Mouse (Mus musculus) T-cell, adult 66 days (primary cell): Measurements from ENCODE around the gene Gcgr. TPM values are rescaled to one million over a fixed set of nuclear protein-coding genes. Genes with fewer than 3 reads are reported as not detected.

Experiments
- total RNA-seq, 2 experiments: library from RNA; stranded (reverse); gene quantifications; 3 replicates in 1 of 2; 4 replicates in 1 of 2; pipeline ENCODE4 v1.2.4; 2023

Gene Gcgr
- total RNA-seq, result not detected

DNA sequence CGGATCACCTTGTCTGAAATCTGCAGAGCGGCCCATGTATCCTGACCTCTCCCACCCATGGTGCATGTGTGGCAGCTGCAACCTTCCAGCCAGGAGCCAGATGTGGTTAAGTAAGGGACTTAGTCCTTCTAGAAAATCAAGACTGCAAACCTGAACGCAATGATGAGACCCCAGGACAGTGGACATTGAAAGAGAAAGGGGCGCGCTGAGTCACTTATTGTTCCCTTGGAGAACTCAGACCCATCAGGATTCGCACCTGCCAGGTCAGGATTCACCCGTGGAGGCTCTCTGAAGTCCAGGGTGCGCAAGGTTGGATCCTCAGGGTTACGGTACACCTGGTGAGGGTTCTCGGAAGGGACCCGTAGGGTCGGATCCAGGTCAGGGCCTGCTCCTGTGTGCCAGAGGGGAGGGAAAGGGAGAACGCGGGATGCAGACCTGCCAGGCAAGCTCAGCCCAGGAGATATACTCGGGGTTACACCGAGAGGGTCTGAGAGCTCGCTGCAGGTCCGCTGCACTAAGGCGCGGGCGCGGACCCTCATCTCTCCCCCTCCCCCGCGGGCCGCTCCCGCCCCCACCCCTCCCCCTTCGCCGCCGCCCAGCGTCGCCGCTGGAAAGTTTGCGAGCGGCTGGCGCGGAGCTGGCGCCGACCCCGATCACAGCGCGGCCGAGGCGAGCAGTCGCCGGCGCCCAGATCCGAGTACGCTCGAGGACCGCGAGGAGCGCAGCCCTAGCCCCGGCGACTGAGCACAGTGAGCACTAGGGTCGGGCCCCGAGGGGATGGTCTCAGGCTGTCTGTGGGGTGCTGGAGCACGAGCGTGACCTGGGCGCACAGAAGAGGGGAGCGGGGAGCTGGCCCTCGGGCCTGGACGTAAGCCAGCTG is at the start of gene Gcgr:
Gcgr (plus strand) TSS at position 615 of the 880 bp plus-strand sequence.

DNA sequence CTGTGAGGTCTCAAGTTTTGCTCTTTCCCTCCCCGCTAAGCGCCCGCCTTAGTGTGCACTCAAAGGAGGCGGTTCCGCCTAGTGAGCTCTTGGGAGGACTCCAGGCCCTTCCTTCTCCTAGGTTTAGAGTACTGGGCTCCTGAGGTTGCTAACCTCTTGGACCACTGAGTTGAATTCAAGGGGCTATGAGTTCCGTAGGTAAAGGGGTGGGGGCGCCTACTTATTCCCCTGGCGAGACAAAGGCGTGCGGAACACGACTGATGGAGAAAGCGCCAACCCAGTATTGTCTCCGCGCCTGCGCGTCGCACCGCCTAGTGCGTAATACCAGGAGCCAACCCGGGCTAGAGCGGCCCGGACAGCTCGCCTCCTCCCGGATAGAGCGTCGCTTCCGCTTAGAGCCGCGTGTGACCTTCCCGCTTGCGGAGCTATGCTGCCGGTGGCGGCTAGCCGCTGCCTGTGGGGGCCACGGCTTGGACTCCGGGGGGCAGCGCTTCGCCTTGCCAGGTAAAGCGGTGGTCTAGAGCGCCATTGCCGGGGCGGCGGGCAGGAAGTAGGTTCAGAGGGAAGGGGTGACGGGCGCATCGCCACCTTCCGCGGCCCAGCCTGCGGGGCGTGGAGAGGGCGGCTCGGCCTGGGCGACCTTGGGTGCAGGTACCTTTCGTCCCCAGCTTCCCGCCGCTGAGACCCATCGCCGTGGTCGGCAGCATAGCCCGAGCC is 46.1 kb upstream of the Gcgr start, which contains the start of gene Mrpl12:
Mrpl12 (plus strand) TSS at position 349 of the 717 bp plus-strand sequence.

DNA sequence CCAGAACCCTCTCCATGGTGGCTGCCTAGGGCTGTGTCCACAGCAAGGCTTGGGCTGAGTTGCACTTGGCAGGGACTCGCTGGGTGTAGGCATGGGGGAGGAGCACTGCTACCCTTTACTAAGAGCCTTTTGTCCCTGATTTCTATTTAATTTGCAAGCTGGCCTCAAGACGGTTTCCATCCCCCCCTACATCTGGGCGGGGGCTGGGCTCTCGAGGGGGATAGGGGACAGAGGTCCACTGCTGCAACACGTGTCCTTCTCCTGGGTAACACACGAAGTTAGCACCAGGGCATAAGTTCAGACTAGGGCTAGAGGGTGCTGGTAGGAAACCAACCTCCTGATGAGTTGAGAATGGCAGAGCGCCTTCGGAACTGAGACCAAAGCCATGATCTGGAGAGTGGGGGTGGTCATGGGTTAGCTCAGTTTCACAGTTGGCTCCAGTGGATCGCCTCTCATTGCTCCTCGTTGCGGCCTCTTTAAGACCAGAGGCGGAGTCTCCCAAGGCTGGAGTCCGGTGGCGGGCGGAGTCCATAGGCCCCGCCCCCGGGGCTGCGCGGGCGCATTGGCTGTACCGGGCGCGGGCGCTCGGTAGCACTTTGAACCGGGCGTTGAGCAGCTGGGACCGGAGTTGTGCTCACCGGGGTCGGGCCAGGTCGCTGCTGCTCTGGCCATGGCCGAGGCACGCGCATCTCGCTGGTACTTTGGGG is 39.0 kb upstream of the Gcgr start, which contains the start of gene Slc25a10:
Slc25a10 (plus strand) TSS at position 524 of the 707 bp plus-strand sequence.

GRCm38 (mm10) chr11:120549168-120549945 is 18.9 kb downstream of the Gcgr start, which contains the start of gene Mcrip1:
TSS of gene Mcrip1 (minus strand) at chr11:120549727.

GRCm38 (mm10) chr11:120550810-120551440 is 20.4 kb downstream of the Gcgr start, which contains the start of gene Ppp1r27:
TSS of gene Ppp1r27 (minus strand) at chr11:120551132.

DNA sequence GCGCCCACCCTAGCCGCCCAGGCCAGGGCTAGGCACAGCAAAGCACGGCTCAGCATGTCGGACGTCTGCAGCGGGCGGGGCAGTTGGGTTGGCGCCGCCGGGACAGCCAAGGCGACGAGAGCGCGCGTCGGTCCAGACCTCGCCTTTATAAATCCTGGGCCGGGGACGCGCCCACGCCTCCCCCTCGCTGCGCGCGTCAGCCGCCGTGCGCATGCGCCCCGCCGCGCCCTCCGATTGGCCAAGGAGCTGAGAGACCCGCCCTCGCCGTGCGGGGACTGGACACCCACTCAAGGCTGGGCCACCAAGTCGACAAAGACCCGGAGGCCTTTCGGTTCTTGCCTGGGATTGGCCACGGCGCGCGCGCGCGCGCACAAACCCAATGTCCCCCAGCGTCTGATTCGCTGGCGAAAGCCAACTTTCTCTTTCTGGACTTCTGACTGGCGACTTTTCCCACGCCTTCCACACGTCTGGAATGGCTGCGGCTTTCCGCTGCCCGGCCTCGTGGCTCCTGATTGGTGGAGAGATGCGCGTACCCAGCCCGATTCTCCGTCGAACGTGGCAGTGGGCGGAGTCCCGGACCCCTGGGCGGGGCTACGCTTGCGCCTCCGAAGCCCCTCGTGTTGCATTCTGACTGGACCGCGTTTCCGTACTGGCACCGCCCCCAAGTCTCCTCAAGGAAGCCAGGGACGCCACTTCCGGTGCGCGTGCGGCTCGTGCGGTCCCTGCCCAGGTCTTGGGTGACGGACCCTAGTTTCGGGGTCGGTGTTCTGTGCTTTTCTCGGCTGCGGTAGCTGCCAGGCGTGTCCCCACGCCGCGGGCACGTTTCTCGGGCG is 42.5 kb downstream of the Gcgr start, which contains the start of gene P4hb:
P4hb (minus strand) TSS at position 502 of the 833 bp plus-strand sequence.

GRCm38 (mm10) chr11:120581490-120582267 is 51.2 kb downstream of the Gcgr start, which contains the start of gene Arhgdia:
TSS of gene Arhgdia (minus strand) at chr11:120581624.

Other genes with a start within 250 kb of the Gcgr start
- gene Actg1, start 182.2 kb upstream of the Gcgr start, total RNA-seq, result 1,000 to 10,000 TPM; 1,363 to 1,496 TPM
- gene Fscn2, start 169.2 kb upstream of the Gcgr start, total RNA-seq, result under 1 TPM in 1 of 2 experiments, not detected in 1; 0.99 TPM
- 10 to 100 TPM; 24.9 to 26.5 TPM for gene Faap100, start 151.9 kb upstream of the Gcgr start, total RNA-seq
- 10 to 100 TPM; 61.3 to 61.5 TPM for gene Nploc4, start 93.0 kb upstream of the Gcgr start, total RNA-seq
- gene Tspan10, start 88.1 kb upstream of the Gcgr start, total RNA-seq, result 10 to 100 TPM; 10.1 to 87.3 TPM
- gene Pde6g, start 77.2 kb upstream of the Gcgr start, total RNA-seq, result under 1 TPM in 1 of 2 experiments, not detected in 1; 0.55 TPM
- 1 to 10 TPM; 6.0 TPM for gene Oxld1, start 72.6 kb upstream of the Gcgr start, total RNA-seq
- 10 to 100 TPM; 33.7 to 40.9 TPM for gene Ccdc137, start 72.6 kb upstream of the Gcgr start, total RNA-seq
- gene Arl16, start 63.1 kb upstream of the Gcgr start, total RNA-seq, result 10 to 100 TPM; 14.0 to 17.5 TPM
- 10 to 100 TPM; 39.9 to 42.8 TPM for gene Mrpl12, start 46.1 kb upstream of the Gcgr start, total RNA-seq
- 10 to 100 TPM; 11.3 to 13.5 TPM for gene Slc25a10, start 38.9 kb upstream of the Gcgr start, total RNA-seq
- 10 to 100 TPM; 41.4 to 41.6 TPM for gene Mcrip1, start 19.0 kb downstream of the Gcgr start, total RNA-seq
- gene Ppp1r27, start 20.4 kb downstream of the Gcgr start, total RNA-seq, result not detected
- 100 to 1,000 TPM; 159 to 168 TPM for gene P4hb, start 42.6 kb downstream of the Gcgr start, total RNA-seq
- gene Arhgdia, start 50.9 kb downstream of the Gcgr start, total RNA-seq, result 100 to 1,000 TPM; 410 to 436 TPM
- gene Alyref, start 67.7 kb downstream of the Gcgr start, total RNA-seq, result 100 to 1,000 TPM; 112 to 138 TPM
- 10 to 100 TPM; 80.1 to 83.9 TPM for gene Anapc11, start 67.7 kb downstream of the Gcgr start, total RNA-seq
- 1 to 10 TPM; 2.4 to 4.5 TPM for gene Npb, start 77.8 kb downstream of the Gcgr start, total RNA-seq
- 100 to 1,000 TPM; 131 to 143 TPM for gene Pcyt2, start 87.2 kb downstream of the Gcgr start, total RNA-seq
- 100 to 1,000 TPM; 132 to 138 TPM for gene Sirt7, start 94.5 kb downstream of the Gcgr start, total RNA-seq
- 10 to 100 TPM; 26.8 to 34.7 TPM for gene Mafg, start 102.9 kb downstream of the Gcgr start, total RNA-seq
- 1 to 10 TPM; 1.8 to 2.8 TPM for gene Pycr1, start 113.1 kb downstream of the Gcgr start, total RNA-seq
- not detected for gene Myadml2, start 117.5 kb downstream of the Gcgr start, total RNA-seq
- not detected for gene Notum, start 130.5 kb downstream of the Gcgr start, total RNA-seq
- gene Aspscr1, start 142.3 kb downstream of the Gcgr start, total RNA-seq, result 100 to 1,000 TPM; 100 to 106 TPM
- 10 to 100 TPM; 32.7 to 35.1 TPM for gene Cenpx, start 183.0 kb downstream of the Gcgr start, total RNA-seq
- gene Lrrc45, start 183.2 kb downstream of the Gcgr start, total RNA-seq, result 10 to 100 TPM; 32.4 to 37.7 TPM
- 1 to 10 TPM in 1 of 2 experiments, not detected in 1; 1.4 TPM for gene Rac3, start 190.8 kb downstream of the Gcgr start, total RNA-seq
- gene Dcxr, start 196.6 kb downstream of the Gcgr start, total RNA-seq, result under 1 TPM in 1 of 2 experiments, not detected in 1; 0.89 TPM
- gene Cbr2, start 201.4 kb downstream of the Gcgr start, total RNA-seq, result not detected
- gene Hmga1b, start 232.1 kb downstream of the Gcgr start, total RNA-seq, result 10 to 100 TPM; 25.4 to 31.0 TPM